Mouse (Mus musculus) bone marrow macrophage, adult 2 months (primary cell): ENCODE data around the gene Vegfa. TPM values are rescaled to one million over a fixed set of nuclear protein-coding genes. Genes with fewer than 3 reads are reported as not detected.

ENCODE experiments used
- H3K27ac ChIP-seq: 2 replicates; pipeline ENCODE4 v1.5.1; 2012; ENCODE audit warnings: low read depth, low read length; ENCODE audit not compliant: insufficient read depth
- H3K4me1 ChIP-seq: 2 replicates; pipeline ENCODE4 v1.6.1; 2012; ENCODE audit warnings: low read length; ENCODE audit not compliant: control insufficient read depth, insufficient read depth
- H3K4me3 ChIP-seq: 2 replicates; pipeline ENCODE4 v1.5.1; 2012; ENCODE audit warnings: mild to moderate bottlenecking, low read length, moderate library complexity; ENCODE audit not compliant: insufficient read depth
- CTCF ChIP-seq: IDR thresholded peaks from 2 replicates; pipeline ENCODE4 v1.5.1; 2012; ENCODE audit warnings: low read depth, mild to moderate bottlenecking, low read length, moderate library complexity
- POLR2A ChIP-seq: IDR thresholded peaks from 2 replicates; pipeline ENCODE4 v1.6.1; 2012; ENCODE audit warnings: mild to moderate bottlenecking, low read depth, low read length, borderline replicate concordance
- polyA plus RNA-seq: library from polyadenylated mRNA; stranded (reverse); fragments of >200 nt; gene quantifications from 2 replicates; pipeline ENCODE4 v1.2.4, GENCODE M21; 2012; ENCODE audit not compliant: missing spikeins, insufficient read depth, insufficient read length

The Vegfa gene
- polyA plus RNA-seq, 1 experiment: 53.8 TPM

- H3K4me1 ChIP-seq: peaks cover 17% of the 10 kb centered on the region
- no peak for TF ChIP-seq POLR2A
- no peak for TF ChIP-seq CTCF
- H3K4me3 ChIP-seq: peak overlapping the region; percentile 22
- no peak overlapping the region for H3K27ac ChIP-seq
These were observed 41.6 kb upstream of the Vegfa start for GRCm38 (mm10) chr17:46073730-46074301.

- TF ChIP-seq POLR2A (no peak), CTCF (no peak)
- Histone ChIP-seq H3K27ac (no peak overlapping the region), H3K4me1 (peaks cover 17% of the 10 kb centered on the region), H3K4me3 (no peak overlapping the region)
These were observed 39.4 kb upstream of the Vegfa start for GRCm38 (mm10) chr17:46071531-46071930.

DNA sequence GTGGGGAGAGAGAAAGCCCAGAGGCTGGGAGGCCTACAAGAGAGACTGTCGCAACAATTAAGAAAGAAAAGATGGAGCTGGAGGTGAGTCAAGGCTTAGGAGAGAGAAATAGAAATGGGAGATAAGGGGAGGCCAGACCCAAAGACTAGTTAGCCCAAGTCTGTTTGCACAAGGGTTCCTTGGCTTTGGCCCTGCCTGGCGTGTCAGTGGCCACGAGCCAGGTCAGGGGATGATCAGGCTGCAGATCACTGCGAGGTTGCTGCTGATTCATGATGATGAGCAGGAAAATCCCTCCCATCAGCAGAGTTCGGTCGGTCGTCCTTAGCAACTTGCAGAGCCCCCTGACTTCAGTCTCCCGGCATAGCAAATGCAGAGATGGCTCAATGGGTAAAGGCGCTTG, 37.9 kb upstream of the Vegfa start:
- no peak overlapping the region for H3K4me3 ChIP-seq
- no peak for TF ChIP-seq CTCF
- H3K27ac ChIP-seq: no peak overlapping the region
- H3K4me1 ChIP-seq: peaks cover 17% of the 10 kb centered on the region

GRCm38 (mm10) chr17:46063974-46064312, 31.8 kb upstream of the Vegfa start:
- TF ChIP-seq POLR2A: no peak
- TF ChIP-seq CTCF: no peak
- H3K27ac ChIP-seq: no peak overlapping the region
- H3K4me3 ChIP-seq: no peak overlapping the region
- H3K4me1 ChIP-seq: no peaks in the 10 kb centered on the region

DNA sequence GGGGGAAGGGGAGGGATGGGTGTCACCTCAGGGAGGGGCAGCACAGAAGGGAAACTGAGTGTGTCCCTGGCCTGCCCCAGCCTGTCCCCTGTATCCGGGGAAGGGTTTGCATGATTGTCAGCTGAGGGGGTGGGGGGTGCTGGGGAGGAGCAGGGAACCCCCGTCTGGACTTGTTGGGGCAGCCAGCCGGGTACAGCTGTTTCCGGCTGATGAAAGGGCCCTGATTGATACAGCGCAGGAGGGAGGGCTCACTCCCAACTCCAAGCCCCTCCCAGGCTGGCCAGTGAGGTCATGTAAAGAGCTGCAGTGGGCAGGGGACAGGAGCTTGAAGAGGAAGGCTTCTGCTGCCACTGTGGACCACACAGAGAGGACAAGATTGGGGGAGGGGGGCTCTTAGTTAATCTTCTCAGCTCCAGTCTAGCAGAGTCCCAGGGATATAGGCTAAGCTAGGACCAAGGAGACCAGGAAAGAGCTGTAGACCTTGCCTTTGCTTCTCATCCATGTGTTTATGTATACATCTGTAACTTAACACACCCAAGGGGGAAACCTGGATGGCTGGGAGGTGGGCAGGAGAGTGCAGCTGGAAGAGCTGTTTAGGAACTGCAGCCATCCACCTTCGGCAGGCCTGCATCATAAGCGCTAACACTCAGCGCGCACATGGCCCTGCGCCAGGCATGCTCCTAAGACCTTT, 31.3 kb upstream of the Vegfa start:
- H3K4me3 ChIP-seq: no peak overlapping the region
- no peaks in the 10 kb centered on the region for H3K4me1 ChIP-seq
- TF ChIP-seq CTCF (no peak), POLR2A (no peak)
- no peak overlapping the region for H3K27ac ChIP-seq

GRCm38 (mm10) chr17:46060253-46060652, 28.1 kb upstream of the Vegfa start:
- no peak overlapping the region for H3K4me3 ChIP-seq
- H3K27ac ChIP-seq: no peak overlapping the region
- no peaks in the 10 kb centered on the region for H3K4me1 ChIP-seq
- TF ChIP-seq CTCF (no peak), POLR2A (no peak)

DNA sequence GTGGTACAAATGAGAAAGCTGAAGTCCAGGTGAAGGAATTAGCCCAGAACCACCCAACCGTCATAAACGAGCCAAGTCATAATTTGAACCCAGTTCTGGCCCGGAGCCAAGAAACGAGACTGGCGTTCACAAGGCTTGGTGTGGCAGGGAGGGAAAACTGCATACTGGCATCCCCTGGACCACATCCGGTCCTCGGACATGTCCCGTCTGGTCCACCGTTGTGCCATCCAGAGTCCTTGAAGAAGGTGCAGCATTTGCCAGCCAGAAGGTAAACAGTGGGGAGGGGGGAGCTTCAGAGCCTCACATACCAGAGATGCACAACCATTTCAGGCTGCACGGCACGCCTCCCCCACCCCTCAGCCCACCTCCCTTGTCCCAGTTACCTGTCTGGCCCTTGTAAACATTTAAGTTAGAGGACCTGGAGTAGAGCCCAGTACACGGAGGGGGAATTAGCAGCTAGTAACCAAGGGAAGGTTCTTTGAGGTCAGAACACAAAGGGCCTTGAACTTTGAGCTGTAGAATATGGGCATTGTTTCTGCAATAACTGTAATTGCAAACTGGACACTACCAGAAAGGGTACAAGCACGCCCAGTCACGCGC, 27.2 kb upstream of the Vegfa start:
- TF ChIP-seq POLR2A (no peak), CTCF (no peak)
- no peak overlapping the region for H3K27ac ChIP-seq
- no peaks in the 10 kb centered on the region for H3K4me1 ChIP-seq
- no peak overlapping the region for H3K4me3 ChIP-seq

- Histone ChIP-seq H3K4me1 (no peaks in the 10 kb centered on the region), H3K27ac (no peak overlapping the region), H3K4me3 (no peak overlapping the region)
- no peak for TF ChIP-seq POLR2A
- TF ChIP-seq CTCF: no peak
These were observed 24.1 kb upstream of the Vegfa start for GRCm38 (mm10) chr17:46056288-46056687.

- TF ChIP-seq CTCF: no peak
- TF ChIP-seq POLR2A: no peak
- Histone ChIP-seq H3K4me1 (no peaks in the 10 kb centered on the region), H3K4me3 (no peak overlapping the region), H3K27ac (no peak overlapping the region)
These were observed 23.6 kb upstream of the Vegfa start for GRCm38 (mm10) chr17:46055736-46056135.

DNA sequence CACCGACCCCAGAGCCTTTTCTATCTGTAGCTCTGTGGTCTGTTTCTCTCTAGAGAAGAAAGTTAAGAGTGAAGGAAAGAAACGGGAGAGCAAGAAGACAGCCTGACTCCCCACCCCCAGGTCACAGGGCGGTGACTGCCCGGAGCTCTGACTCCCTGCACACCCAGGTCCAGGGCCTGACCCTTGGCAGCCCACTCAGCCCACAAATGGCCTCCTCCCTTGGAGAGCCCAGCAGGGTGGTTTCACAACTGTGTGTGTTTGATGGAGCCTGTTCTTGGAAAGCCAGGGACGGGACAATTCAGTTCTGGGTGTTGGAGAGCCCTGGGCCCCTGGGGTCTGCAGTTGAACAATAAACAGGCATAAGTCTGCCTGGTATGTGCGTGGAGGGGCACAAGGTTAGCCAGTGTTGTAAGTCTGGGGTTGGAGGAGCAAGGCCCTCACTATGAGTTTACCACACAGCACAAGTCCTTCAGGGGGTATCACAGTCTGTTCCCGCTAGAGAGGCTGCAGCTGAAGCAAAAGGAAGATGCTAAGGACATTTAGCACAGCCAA, 21.2 kb upstream of the Vegfa start:
- Histone ChIP-seq H3K4me3 (no peak overlapping the region), H3K27ac (no peak overlapping the region)
- TF ChIP-seq CTCF: no peak
- no peak for TF ChIP-seq POLR2A

More for the DNA sequence above, 21.2 kb upstream of the Vegfa start:
- no peaks in the 10 kb centered on the region for H3K4me1 ChIP-seq
